Mouse (Mus musculus) megakaryocyte, embryonic 14.5 days (primary cell): Measurements from ENCODE around the gene Aurkb.

Experiments
- FLI1 ChIP-seq: IDR thresholded peaks from 2 replicates; pipeline ENCODE4 v1.6.1; 2012; ENCODE audit warnings: low read length, inconsistent platforms, mixed read lengths
- GATA1 ChIP-seq: IDR thresholded peaks from 3 replicates; pipeline ENCODE4 v1.6.1; 2012; ENCODE audit warnings: mixed read lengths, low read length, inconsistent platforms, borderline replicate concordance

- no peak for TF ChIP-seq GATA1
- TF ChIP-seq FLI1: no peak
Measured at GRCm38 (mm10) chr11:69072666-69073064, 27.2 kb downstream of the Aurkb start.
